Mouse (Mus musculus): ENCODE data around the gene Tjap1. TPM values are rescaled to one million over a fixed set of nuclear protein-coding genes. Genes with fewer than 3 reads are reported as not detected.

Tjap1 gene
- 10.3 TPM for polyA plus RNA-seq (2015; fragmentation: Illumina TruSeq; extraction: RNeasy Lipid Tissue Mini Kit (QIAGEN cat#74804); ENCODE audit: insufficient read depth, low replicate concordance)

GRCm38 (mm10) chr17:46282483-46283123 is at the start of gene Tjap1:
Gene Tjap1, minus strand, starts transcription at chr17:46283026.

DNA sequence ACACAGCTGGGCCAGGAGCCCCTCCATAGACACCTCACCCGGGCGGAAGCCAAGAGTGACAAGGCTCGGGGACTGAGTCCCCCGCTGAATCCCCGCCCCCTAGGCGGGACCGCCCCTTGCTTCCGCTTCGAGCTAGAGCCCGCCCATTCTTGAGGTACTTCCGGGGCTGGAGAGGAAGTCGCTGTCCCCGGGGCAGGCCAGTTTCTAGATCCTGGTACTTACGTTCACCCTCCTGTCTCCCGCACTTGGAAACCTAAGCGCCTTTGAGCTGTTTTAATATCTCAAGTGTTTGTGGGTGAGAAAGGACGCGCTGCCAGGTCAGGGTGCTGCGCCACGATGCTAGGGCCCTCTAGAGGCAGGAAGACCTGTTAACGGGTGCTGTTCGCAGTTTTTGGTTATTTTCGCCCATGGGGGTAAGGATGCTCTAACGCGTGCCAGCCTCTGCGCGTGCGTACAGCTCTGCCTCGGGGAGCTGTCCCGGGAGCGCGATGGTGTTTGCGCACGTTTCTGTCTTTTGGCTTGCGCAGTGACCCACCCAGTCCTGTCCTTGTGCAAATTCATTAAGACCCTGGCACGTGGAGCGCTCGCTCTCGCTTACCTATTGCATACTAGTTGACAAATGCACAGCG is 45.2 kb upstream of the Tjap1 start, which contains the start of gene Abcc10:
Gene Abcc10, minus strand, starts transcription at position 447 of the 629 bp plus-strand sequence.

DNA sequence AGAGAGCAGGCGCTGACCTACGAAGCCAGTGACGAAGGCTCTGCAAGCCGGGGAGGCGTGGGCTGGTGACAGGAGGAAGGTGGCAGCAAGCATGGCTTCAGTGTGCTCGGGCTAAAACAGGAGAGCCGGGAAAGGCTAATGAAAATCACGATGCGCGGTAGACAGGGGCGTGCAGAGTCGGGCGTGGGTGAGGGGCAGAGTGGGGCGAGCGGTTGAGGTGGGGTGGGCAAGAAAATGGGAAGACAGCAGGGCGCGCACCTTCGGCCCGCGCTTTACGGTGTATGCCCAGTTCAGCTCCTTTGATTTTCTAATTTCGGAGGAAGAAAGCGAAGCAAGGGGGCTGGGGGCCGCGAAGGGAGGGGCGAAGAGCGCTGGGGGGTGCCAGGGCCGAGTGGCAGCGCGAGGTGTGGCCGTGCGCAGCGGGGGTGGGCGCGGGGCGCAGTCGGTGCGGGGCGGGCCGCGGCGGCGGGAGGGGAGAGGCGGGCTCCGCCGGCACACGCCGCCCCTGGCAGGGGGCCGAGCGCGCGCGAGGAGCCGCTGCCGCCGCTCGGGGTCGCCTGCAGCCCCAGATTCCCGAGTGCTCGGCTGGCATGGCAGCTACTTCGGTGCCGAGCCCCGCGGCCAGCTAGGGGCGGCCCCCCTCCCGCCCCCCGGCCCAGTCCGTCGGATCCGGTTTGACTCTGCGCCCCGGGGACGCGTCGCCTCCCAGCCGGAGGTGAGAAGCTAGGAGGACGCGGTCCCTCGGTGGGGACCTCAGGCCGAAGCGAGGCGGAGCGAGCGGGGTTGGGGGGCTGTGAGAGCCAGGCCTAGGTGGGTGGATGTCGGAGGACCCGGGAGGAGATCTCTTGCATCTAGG is 14.8 kb upstream of the Tjap1 start, which contains the start of gene Dlk2:
Gene Dlk2, plus strand, starts transcription at position 58 of the 856 bp plus-strand sequence.

GRCm38 (mm10) chr17:46253452-46254084 is 29.3 kb downstream of the Tjap1 start, which contains the start of gene Lrrc73:
Gene Lrrc73, plus strand, starts transcription at chr17:46253531.

DNA sequence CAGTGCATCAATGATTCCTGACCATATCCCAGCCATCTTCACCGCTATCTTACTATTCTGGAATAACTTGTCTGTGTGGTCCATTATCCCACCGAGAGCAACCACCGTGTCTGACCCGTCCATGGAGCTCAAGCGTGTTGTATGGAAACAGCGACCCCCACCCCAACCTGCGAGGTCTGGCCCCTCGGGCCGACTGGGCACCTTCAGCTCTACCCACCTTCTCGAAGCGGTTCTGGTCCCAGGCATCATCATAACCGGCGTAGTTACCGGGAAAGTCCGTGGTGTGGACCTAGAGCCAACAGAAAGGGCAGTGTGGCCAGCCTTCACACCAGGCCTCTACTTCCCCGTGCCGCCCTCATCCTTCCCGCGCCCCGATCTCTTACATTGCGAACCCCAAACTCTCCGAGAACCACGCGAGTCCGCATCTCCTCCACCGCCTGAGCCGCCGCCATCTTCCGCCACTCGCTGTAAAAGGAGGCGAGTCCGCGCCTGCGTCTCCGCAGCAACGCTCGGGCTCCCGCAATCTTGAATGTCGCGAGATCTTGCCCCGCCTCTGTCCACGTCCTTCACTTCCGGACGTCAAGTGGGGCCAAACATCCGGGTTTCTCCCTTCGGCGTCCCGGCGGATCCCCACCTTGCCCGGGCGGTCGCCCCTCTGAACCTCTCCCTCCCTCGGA is 35.2 kb downstream of the Tjap1 start, which contains the start of the genes Polr1c and Yipf3:
Gene Polr1c, minus strand, starts transcription at position 543 of the 677 bp plus-strand sequence.
Gene Yipf3, plus strand, starts transcription at position 569 of the 677 bp plus-strand sequence.

Other genes starting within 250 kb of the Tjap1 start
- 50.6 TPM for gene Mrps18a, start 172.0 kb downstream of the Tjap1 start, polyA plus RNA-seq (2015; fragmentation: Illumina TruSeq; extraction: RNeasy Lipid Tissue Mini Kit (QIAGEN cat#74804); ENCODE audit: insufficient read depth, low replicate concordance)
- 0.32 TPM for gene Rsph9, start 138.8 kb downstream of the Tjap1 start, polyA plus RNA-seq (2015; fragmentation: Illumina TruSeq; extraction: RNeasy Lipid Tissue Mini Kit (QIAGEN cat#74804); ENCODE audit: insufficient read depth, low replicate concordance)
- 15.3 TPM for gene Mad2l1bp, start 129.5 kb downstream of the Tjap1 start, polyA plus RNA-seq (2015; fragmentation: Illumina TruSeq; extraction: RNeasy Lipid Tissue Mini Kit (QIAGEN cat#74804); ENCODE audit: insufficient read depth, low replicate concordance)
- gene Gtpbp2, start 122.0 kb downstream of the Tjap1 start, polyA plus RNA-seq (2015; fragmentation: Illumina TruSeq; extraction: RNeasy Lipid Tissue Mini Kit (QIAGEN cat#74804); ENCODE audit: insufficient read depth, low replicate concordance): 158 TPM
- gene Polh, start 80.4 kb downstream of the Tjap1 start, polyA plus RNA-seq (2015; fragmentation: Illumina TruSeq; extraction: RNeasy Lipid Tissue Mini Kit (QIAGEN cat#74804); ENCODE audit: insufficient read depth, low replicate concordance): 18.1 TPM
- 31.6 TPM for gene Xpo5, start 80.2 kb downstream of the Tjap1 start, polyA plus RNA-seq (2015; fragmentation: Illumina TruSeq; extraction: RNeasy Lipid Tissue Mini Kit (QIAGEN cat#74804); ENCODE audit: insufficient read depth, low replicate concordance)
- 37.5 TPM for gene Polr1c, start 35.0 kb downstream of the Tjap1 start, polyA plus RNA-seq (2015; fragmentation: Illumina TruSeq; extraction: RNeasy Lipid Tissue Mini Kit (QIAGEN cat#74804); ENCODE audit: insufficient read depth, low replicate concordance)
- 20.5 TPM for gene Yipf3, start 34.9 kb downstream of the Tjap1 start, polyA plus RNA-seq (2015; fragmentation: Illumina TruSeq; extraction: RNeasy Lipid Tissue Mini Kit (QIAGEN cat#74804); ENCODE audit: insufficient read depth, low replicate concordance)
- 0.37 TPM for gene Lrrc73, start 29.5 kb downstream of the Tjap1 start, polyA plus RNA-seq (2015; fragmentation: Illumina TruSeq; extraction: RNeasy Lipid Tissue Mini Kit (QIAGEN cat#74804); ENCODE audit: insufficient read depth, low replicate concordance)
- gene Dlk2, start 14.4 kb upstream of the Tjap1 start, polyA plus RNA-seq (2015; fragmentation: Illumina TruSeq; extraction: RNeasy Lipid Tissue Mini Kit (QIAGEN cat#74804); ENCODE audit: insufficient read depth, low replicate concordance): not detected
- 4.7 TPM for gene Abcc10, start 45.3 kb upstream of the Tjap1 start, polyA plus RNA-seq (2015; fragmentation: Illumina TruSeq; extraction: RNeasy Lipid Tissue Mini Kit (QIAGEN cat#74804); ENCODE audit: insufficient read depth, low replicate concordance)
- gene Zfp318, start 100.7 kb upstream of the Tjap1 start, polyA plus RNA-seq (2015; fragmentation: Illumina TruSeq; extraction: RNeasy Lipid Tissue Mini Kit (QIAGEN cat#74804); ENCODE audit: insufficient read depth, low replicate concordance): 169 TPM
- 9.2 TPM for gene Crip3, start 145.9 kb upstream of the Tjap1 start, polyA plus RNA-seq (2015; fragmentation: Illumina TruSeq; extraction: RNeasy Lipid Tissue Mini Kit (QIAGEN cat#74804); ENCODE audit: insufficient read depth, low replicate concordance)
- not detected for gene Slc22a7, start 155.4 kb upstream of the Tjap1 start, polyA plus RNA-seq (2015; fragmentation: Illumina TruSeq; extraction: RNeasy Lipid Tissue Mini Kit (QIAGEN cat#74804); ENCODE audit: insufficient read depth, low replicate concordance)
- gene Ttbk1, start 204.6 kb upstream of the Tjap1 start, polyA plus RNA-seq (2015; fragmentation: Illumina TruSeq; extraction: RNeasy Lipid Tissue Mini Kit (QIAGEN cat#74804); ENCODE audit: insufficient read depth, low replicate concordance): 0.75 TPM
- 1.6 TPM for gene Dnph1, start 213.7 kb upstream of the Tjap1 start, polyA plus RNA-seq (2015; fragmentation: Illumina TruSeq; extraction: RNeasy Lipid Tissue Mini Kit (QIAGEN cat#74804); ENCODE audit: insufficient read depth, low replicate concordance)

Measured in spleen, adult 10 weeks (tissue).